Mouse (Mus musculus) heart, embryonic 10.5 days (tissue): ENCODE data around the gene Fam169a. TPM values are rescaled to one million over a fixed set of nuclear protein-coding genes. Genes with fewer than 3 reads are reported as not detected.

Experiments
- DNase-seq: peaks from one replicate; pipeline ENCODE4 v3.0.0-alpha.2; 2017; ENCODE audit warnings: low spot score
- H3K27ac ChIP-seq: fragments of 300-500 bp; sonication (generic); 2 replicates; pipeline ENCODE4 v1.5.1; 2016; ENCODE audit warnings: mild to moderate bottlenecking
- H3K27me3 ChIP-seq: fragments of 300-500 bp; sonication (generic); 2 replicates; pipeline ENCODE4 v1.6.1; 2016; ENCODE audit warnings: mild to moderate bottlenecking; ENCODE audit not compliant: poor library complexity, insufficient read depth, severe bottlenecking
- H3K36me3 ChIP-seq: fragments of 300-500 bp; sonication (generic); 2 replicates; pipeline ENCODE4 v1.6.1; 2016; ENCODE audit warnings: mild to moderate bottlenecking, moderate library complexity
- H3K4me1 ChIP-seq: fragments of 300-500 bp; sonication (generic); 2 replicates; pipeline ENCODE4 v1.6.1; 2016; ENCODE audit warnings: mild to moderate bottlenecking
- H3K4me3 ChIP-seq: fragments of 300-500 bp; sonication (generic); 2 replicates; pipeline ENCODE4 v1.5.1; 2016; ENCODE audit warnings: mild to moderate bottlenecking, moderate library complexity
- H3K9me3 ChIP-seq: fragments of 300-500 bp; sonication (generic); 2 replicates; pipeline ENCODE4 v1.6.1; 2016; ENCODE audit warnings: mild to moderate bottlenecking, moderate library complexity
- WGBS: fragments of 180-500 bp; shearing (Covaris S2); methylation state at CpG from one replicate; pipeline ENCODE4 v1.1.7; 2016; 5-methylcytosine and 5-hydroxymethylcytosine counted together
- polyA plus RNA-seq: library from polyadenylated mRNA; unstranded; fragments of >200 nt; fragmentation: Nextera tagmentation; extraction: Ambion mirVana; gene quantifications from 2 replicates; pipeline ENCODE4 v1.2.1, GENCODE M21; 2016

Fam169a gene
- polyA plus RNA-seq, 1 experiment from 2014 or later, result 12.7 TPM

- peaks cover 42% of the 10 kb centered on the region for H3K36me3 ChIP-seq
- no peaks in the 10 kb centered on the region for H3K27me3 ChIP-seq
- no peak overlapping the region for H3K4me3 ChIP-seq
- WGBS, result 82% methylated on average over 7 of the region's 7 CpGs
- H3K9me3 ChIP-seq, result no peaks in the 10 kb centered on the region
- no peak overlapping the region for H3K27ac ChIP-seq
- DNase-seq, result no peak
- peaks cover 6% of the 10 kb centered on the region; the same call in 1 of the 2 replicates for H3K4me1 ChIP-seq
Observed at GRCm38 (mm10) chr13:97142321-97142720, 75.2 kb downstream of the Fam169a start.

- Histone ChIP-seq H3K27ac (no peak overlapping the region), H3K4me1 (no peaks in the 10 kb centered on the region), H3K36me3 (peaks cover 76% of the 10 kb centered on the region), H3K4me3 (no peak overlapping the region), H3K9me3 (no peaks in the 10 kb centered on the region), H3K27me3 (no peaks in the 10 kb centered on the region)
- no peak for DNase-seq
- 61% methylated on average over 4 of the region's 4 CpGs for WGBS
Observed at GRCm38 (mm10) chr13:97145834-97146233, 78.7 kb downstream of the Fam169a start.

GRCm38 (mm10) chr13:97175520-97176264 lies 108.6 kb downstream of the Fam169a start:
- Histone ChIP-seq H3K9me3 (no peaks in the 10 kb centered on the region), H3K27ac (no peak overlapping the region)
- WGBS, result 88% methylated on average over 10 of the region's 10 CpGs

GRCm38 (mm10) chr13:97176731-97177130 lies 109.6 kb downstream of the Fam169a start:
- 85% methylated on average over 5 of the region's 5 CpGs for WGBS
- Histone ChIP-seq H3K4me3 (no peak overlapping the region), H3K27ac (no peak overlapping the region), H3K27me3 (no peaks in the 10 kb centered on the region), H3K4me1 (no peaks in the 10 kb centered on the region), H3K9me3 (no peaks in the 10 kb centered on the region), H3K36me3 (peaks cover 76% of the 10 kb centered on the region)
- no peak for DNase-seq

More at GRCm38 (mm10) chr13:97175520-97176264, 108.6 kb downstream of the Fam169a start:
- Histone ChIP-seq H3K4me3 (no peak overlapping the region), H3K4me1 (no peaks in the 10 kb centered on the region), H3K36me3 (peaks cover 77% of the 10 kb centered on the region), H3K27me3 (no peaks in the 10 kb centered on the region)
- DNase-seq, result no peak

GRCm38 (mm10) chr13:97178943-97179342 lies 111.9 kb downstream of the Fam169a start:
- H3K27ac ChIP-seq, result no peak overlapping the region
- no peaks in the 10 kb centered on the region for H3K27me3 ChIP-seq
- H3K36me3 ChIP-seq, result peaks cover 58% of the 10 kb centered on the region
- no peaks in the 10 kb centered on the region for H3K9me3 ChIP-seq
- WGBS, result 74% methylated on average over 7 of the region's 7 CpGs
- no peak for DNase-seq
- H3K4me1 ChIP-seq, result no peaks in the 10 kb centered on the region
- no peak overlapping the region for H3K4me3 ChIP-seq

- H3K27ac ChIP-seq, result no peak overlapping the region
- no peak overlapping the region for H3K4me3 ChIP-seq
- DNase-seq, result no peak
- H3K36me3 ChIP-seq, result peaks cover 47% of the 10 kb centered on the region
- 78% methylated on average over 6 of the region's 6 CpGs for WGBS
- no peaks in the 10 kb centered on the region for H3K9me3 ChIP-seq
- H3K27me3 ChIP-seq, result no peaks in the 10 kb centered on the region
- 0 out of 2 replicates have a peak, but pooled peaks cover 4% of the 10 kb centered on the region for H3K4me1 ChIP-seq
Observed at GRCm38 (mm10) chr13:97180113-97180828, 113.2 kb downstream of the Fam169a start.

Other genes starting within 250 kb of the Fam169a start
- 0.28 and 0.49 TPM in 2 replicates for gene Gcnt4, start 142.6 kb upstream of the Fam169a start, polyA plus RNA-seq
- not detected in 2 replicates for gene 1700029F12Rik, start 32.9 kb upstream of the Fam169a start, polyA plus RNA-seq
- 1.9 and 3.1 TPM in 2 replicates for gene Gm6169, start 32.0 kb downstream of the Fam169a start, polyA plus RNA-seq
- gene Gfm2, start 70.7 kb downstream of the Fam169a start, polyA plus RNA-seq, result 37.2 and 41.0 TPM in 2 replicates
- gene Nsa2, start 70.7 kb downstream of the Fam169a start, polyA plus RNA-seq, result 45.5 and 51.0 TPM in 2 replicates
- 23.3 and 24.9 TPM in 2 replicates for gene Hexb, start 131.1 kb downstream of the Fam169a start, polyA plus RNA-seq
- 3.9 and 4.2 TPM in 2 replicates for gene Enc1, start 173.8 kb downstream of the Fam169a start, polyA plus RNA-seq